Mouse (Mus musculus): ENCODE data around the gene Coro2b.

DNA sequence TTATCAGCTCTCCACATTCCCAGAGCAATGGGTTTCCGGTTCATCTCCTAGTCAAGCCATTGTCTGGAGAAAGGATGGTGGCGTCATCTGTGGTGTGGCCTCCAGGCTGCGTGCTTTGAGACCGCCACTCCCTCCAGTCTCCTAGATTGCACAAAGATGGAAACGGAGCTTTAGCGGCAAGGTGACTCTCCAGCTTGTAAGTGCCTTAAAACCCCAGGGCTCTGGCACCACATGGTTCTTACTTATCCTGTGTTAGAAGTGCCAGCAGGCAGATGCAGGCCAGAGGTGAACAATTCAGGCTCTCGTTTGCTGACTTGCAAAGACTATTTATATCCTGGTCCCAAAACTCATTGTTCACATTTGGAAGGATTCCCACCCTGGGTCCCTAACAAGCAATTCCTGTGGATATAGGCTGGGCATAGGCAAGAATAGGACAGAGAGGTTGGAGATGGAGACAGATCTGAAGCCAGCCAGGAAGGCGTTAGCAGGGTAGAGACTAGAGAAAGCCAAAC lies 155.4 kb downstream of the Coro2b start:
- TF ChIP-seq CTCF (IDR thresholded peaks at IDR 0.05; ENCODE audit: control insufficient read depth, insufficient read depth, low read length) (no peak), POLR2A (IDR thresholded peaks at IDR 0.05; ENCODE audit: borderline replicate concordance, control insufficient read depth, low read depth, low read length) (no peak)
